Mouse (Mus musculus): ENCODE data around the gene Aif1.

Aif1 gene

DNA sequence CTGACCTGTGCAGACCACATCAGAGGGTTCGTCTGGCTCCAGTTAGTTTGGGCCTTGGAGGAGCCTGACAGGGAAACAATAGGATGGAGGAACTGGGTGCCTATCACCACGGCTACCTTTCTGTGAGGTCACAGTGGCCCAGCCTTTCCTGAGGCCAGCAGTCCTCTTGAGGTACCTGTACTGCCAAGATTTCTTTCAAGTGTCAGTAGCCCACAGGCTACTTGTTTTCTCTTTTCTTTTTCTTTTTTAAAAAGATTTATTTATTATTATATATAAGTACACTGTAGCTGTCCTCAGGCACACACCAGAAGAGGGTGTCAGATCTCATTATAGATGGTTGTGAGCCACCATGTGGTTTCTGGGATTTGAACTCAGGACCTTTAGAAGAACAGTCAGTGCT is at the start of gene Aif1:
Aif1 (minus strand) TSS at position 101 of the 400 bp plus-strand sequence.
- no peak for DNase-seq (ENCODE audit: low read depth)

DNA sequence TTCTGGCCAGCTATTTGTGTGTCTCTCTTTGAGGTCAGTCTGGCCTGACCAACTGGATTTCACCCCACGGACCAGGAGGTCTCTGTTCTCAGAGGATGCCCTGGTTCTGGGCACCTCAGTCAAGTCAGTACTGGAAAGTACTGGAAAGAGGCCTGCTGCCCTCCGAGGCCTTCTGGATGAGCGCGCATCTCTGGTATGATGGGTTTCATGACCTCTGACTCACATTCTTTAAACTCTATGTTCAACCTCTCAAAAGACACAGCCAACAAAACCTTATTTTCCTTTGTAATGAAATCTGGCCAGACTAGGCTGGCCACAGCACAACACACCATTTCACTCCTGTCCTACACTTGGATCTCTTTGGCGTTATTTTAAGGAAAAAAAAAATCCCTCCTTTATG is 49.6 kb upstream of the Aif1 start:
- DNase-seq (ENCODE audit: low read depth) = no peak

DNA sequence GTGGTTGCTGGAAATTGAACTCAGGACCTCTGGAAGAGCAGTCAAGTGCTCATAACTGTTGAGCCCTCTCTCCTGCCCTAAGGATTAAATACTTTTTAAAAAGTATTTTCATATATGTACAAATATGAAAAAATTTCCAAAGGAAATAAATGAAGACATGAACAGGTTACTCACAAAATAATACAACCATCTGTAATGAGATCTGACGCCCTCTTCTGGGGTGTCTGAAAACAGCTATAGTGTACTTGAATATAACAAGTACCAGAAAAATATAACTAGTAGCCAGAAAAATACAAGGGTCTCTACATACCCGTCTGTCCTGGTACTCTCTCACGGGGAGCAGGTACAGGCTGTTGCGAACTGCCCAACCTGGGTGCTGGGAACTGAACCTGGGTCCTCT is 48.8 kb upstream of the Aif1 start:
- no peak for DNase-seq (ENCODE audit: low read depth)

DNA sequence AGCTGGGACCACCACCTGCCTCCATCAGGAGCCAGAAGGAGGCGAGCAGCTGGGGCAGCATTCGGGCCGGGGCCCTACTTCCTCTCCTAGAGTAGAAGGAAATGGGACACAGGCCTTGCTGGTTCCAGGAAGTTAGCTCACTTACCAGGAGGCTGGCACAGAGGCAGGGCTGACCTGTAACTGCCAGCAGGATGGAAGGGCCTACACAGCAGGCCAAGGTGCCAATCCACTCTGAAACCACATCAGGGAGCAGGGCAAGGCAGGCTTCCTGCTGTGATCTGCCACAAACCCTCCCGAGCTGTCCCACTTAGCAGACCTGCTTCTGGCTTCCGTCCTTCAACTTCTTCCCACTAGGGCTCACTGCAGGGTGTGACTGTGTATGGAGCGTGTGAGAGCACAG is 46.4 kb upstream of the Aif1 start:
- DNase-seq (ENCODE audit: low read depth) = peak; percentile 54

DNA sequence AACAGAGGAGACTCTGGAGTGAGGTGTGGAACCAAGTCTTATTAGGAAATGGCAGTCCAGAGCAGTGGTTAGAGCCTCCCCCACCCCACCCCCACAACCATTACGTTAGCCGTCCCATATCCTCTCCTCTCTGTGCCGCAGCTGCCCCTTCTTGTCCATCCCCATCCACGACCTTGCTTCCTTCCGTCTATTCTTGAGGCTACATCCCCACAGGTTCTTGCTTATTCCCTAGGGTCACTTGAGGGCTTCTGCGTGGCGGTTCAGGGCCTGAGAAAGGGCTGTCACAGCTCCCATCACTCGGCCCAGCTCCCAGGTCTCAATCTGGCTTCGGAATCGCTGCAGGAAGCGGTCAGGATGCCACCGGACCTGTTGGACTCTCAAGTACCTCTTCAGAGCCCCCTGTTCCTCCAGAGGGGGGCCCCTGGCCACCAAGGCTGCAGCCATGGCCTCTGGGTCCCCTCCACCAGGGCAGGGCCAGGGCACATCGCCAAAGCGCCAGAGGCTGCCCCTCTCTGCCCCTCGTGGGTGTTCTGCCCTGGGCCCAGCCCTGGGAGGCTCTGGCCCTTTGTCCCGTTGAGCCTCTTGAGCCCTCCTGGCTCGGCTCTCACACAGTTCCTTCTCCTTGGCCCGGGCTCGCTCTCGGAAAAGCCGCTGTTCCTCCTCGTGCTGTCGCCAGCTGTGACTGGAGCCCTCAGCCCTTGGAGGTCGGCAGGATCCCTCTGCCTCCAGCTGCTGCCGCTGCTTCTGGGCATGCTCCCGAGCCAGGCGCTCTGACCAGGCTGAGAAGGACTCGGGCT is 44.5 kb upstream of the Aif1 start, which contains the start of gene Gm16181:
Gm16181 (plus strand) TSS at position 679 of the 797 bp plus-strand sequence.
- no peak for DNase-seq (ENCODE audit: low read depth)

DNA sequence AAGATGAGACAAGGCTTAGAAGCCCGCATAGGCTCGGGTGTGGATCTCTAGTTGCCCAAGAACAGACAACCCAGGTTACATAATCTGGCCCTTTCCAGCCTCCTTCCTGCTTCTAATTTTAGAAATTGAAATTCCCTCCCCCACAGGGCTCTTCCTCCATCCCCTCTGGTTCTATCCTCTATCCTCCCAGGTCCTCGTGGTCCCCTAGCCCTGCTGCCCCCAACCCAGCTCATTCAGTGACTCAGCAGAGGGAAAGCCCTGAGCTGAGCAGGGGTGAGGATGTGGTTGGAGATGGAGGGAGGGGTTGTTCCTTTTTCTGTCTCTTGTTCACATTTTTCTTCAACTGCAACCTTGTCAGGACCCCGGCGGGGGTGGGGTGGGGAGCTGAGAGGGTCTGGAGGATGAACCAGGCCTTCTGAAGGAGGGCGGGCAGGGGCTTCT is 43.8 kb upstream of the Aif1 start:
- DNase-seq (ENCODE audit: low read depth) = peak; percentile 69

DNA sequence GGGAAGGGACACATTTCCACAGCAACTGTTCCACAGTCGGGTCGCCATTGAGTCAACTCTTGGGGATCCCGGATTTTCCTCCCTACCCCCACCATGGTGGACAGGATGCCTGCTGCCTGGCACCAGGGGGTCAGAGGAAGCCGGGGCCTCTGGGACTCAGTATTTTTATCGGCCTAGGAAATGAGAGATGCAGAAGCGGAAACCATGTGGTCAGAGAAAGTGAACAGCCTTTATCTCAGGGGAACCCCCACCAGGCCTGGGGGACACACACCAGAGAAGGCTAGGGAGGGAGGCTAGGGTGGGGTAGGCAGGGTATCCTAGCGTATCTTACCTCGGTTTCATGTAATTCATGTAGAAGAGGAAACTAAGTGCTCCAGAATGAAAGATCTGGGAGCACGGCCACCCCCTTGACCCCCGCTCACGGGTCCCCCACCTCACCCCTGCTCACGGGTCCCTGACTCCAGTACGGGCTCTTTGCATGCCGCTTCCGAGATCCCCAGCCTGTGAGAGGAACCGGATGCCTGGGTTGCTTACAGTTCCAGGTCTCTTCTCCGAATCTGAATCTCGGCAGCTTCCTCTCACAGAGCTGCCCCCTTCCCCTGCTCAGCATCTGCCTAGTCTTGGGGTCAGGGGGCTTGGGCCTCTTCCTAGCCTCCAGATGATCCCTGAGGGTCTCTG is 42.8 kb upstream of the Aif1 start:
- peak; percentile 64 for DNase-seq (ENCODE audit: low read depth)

DNA sequence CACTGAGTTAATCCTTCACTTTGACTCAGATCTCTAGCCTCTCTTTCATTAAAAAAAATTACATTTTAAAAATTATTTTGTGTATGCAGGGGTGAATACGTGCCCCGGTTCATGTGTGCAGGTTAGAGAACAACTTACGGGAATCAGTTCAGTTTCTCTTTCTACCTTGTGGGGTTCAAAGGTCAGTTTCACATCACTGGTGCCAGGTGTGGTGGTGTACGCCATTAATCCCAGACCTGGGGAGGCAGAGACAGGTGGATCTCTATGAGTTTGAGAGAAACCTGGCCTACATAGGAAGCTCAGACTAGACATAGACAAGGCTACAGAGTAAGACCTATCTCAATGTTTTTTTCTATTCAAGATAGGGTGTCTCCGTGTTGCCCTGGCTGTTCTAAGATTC is 37.2 kb upstream of the Aif1 start:
- no peak for DNase-seq (ENCODE audit: low read depth)

DNA sequence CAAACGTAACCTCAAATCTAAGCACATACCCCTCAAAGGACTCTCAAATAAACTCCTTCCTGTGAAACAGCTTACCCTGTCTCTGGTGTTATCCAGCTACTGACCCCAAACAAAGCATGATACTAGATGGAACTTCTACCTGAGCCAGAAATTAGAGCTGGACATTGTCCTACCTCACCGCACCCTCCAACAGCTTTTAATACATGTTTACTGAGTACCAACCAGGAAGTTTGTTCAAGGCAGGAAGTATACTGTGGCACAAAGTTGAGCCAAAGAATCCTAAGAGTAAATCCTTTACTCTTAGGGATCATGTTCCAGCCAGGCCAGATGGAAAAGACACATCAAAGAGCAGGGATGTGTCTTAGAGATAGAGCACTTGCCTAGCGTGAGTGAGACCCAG is 34.7 kb upstream of the Aif1 start:
- peak; percentile 44 for DNase-seq (ENCODE audit: low read depth)

DNA sequence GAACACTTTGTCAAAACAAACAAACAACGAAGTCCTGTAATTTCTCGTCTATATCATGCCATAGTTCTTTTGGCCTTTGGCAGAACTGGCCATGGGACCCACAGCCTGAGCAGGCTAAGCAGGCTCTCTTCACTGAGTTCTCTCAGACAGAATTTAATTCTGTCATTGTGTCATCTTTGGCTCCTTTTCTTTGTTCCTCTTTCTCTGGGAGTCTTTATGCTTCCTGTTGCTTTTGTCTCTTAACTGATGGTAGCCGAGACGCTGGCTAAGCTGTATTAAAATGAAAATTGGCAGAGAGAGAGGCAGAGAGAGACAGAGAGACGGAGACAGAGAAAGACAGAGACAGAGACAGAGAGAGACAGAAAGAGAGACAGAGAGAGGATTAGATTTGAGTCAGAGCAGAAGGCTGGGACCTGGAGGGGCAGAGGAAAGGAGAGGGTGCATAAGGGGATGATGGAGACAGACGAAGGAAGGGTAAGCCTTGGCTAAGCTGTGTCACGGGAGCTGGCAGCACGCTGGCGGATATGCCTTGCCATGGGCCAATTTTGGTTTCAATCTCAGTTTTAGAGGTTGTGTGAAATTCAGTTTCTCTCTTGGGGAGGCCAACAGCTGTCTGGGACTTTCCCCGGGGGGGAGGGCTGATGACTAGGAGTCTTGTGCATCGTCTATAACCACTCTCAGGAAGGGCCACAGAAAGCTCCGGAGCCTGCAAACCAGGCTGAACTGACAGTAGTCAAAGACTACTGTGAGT is 34.1 kb upstream of the Aif1 start:
- DNase-seq (ENCODE audit: low read depth) = peak; percentile 90

DNA sequence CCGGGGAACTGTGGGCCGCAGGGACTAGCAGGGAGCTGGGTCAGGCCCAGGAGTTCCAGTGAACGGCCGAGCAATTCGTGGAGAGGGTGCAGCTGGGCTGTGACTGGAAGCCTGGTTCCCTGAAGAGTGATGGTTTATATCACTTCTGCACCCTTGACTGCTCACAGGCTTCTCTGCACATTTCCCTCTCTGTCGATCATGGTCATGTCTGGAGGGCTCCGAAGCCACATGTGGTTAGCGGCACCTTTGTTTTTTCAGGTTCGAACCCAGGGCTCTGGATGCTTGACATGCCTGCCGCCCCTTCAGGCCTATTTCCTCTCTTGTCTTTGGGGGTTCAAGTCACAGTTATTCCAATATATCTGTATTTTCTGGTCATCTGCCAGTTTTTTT is 29.5 kb upstream of the Aif1 start:
- no peak for DNase-seq (ENCODE audit: low read depth)

DNA sequence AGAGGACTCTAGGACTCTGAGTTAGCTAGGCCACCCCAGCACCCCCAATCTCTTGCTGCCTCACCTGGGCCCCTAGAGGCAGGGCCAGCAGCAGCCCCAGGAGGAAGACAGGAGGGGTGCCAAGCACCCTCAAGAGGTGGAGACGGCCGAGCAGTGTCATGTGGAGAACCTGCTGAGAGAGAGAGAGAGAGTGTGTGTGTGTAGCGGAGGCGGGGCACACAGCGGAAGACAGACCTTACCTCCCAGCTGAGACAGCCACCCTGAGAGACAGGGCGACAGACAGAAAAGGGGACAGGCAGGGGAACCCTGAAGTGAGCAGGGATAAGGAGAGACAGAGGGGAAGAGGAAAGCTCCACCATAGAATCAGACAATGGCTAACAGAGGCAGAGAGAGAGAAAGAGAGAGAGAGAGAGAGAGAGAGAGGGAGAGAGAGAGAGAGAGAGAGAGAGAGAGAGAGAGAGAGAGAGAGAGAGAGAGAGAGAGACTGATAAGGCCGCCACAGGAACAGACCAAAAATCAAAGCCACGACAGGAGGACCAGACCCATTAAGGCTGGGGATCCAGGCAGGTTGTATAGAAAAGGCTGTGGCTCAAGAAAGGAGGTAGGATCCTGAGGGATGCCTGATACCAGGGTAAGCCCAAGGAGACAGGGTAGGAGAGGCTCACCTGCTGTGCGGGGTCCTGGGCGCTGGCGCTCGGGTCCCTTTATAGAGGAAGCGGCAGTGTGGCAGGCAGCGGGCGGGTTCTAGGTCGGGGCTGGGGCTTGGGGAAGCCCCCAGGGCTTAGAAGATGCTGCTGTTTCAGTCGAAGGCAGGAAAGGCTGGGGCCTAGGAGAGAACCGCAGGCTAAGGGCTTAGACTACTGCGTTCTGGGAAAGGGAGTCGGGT is 28.9 kb upstream of the Aif1 start, which contains the start of gene Lta:
Lta (minus strand) TSS at position 858 of the 886 bp plus-strand sequence.
- peak; percentile 89 for DNase-seq (ENCODE audit: low read depth)

DNA sequence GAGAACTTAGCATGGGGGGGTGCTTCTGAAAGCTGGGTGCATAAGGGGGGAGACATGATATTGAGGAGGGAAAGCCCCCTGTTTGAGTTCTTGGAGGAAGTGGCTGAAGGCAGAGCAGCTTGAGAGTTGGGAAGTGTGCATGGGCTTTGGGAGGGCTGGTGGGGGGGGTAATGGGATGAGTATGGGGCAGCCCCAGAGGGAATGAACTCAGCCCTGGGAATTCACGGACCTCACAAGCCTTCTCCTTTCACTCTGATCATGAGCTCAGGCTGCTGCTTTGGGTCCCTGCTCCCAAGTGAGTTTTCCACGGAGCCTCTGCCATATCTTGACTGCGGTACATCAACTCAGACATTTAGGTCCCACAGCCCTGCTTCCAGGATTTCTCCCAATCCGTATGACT is 26.6 kb upstream of the Aif1 start:
- DNase-seq (ENCODE audit: low read depth) = no peak

DNA sequence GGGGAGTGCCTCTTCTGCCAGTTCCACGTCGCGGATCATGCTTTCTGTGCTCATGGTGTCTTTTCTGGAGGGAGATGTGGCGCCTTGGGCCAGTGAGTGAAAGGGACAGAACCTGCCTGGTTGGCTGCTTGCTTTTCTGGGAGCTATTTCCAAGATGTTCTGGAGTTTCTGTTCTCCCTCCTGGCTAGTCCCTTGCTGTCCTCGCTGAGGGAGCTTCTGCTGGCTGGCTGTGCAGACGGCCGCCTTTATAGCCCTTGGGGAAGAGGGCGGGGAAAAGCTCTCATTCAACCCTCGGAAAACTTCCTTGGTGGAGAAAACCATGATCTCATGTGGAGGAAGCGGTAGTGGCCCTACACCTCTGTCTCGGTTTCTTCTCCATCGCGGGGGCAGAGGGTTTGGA is 25.9 kb upstream of the Aif1 start, which contains the start of gene Tnf:
Tnf (minus strand) TSS at position 221 of the 400 bp plus-strand sequence.
- peak; percentile 88 for DNase-seq (ENCODE audit: low read depth)

DNA sequence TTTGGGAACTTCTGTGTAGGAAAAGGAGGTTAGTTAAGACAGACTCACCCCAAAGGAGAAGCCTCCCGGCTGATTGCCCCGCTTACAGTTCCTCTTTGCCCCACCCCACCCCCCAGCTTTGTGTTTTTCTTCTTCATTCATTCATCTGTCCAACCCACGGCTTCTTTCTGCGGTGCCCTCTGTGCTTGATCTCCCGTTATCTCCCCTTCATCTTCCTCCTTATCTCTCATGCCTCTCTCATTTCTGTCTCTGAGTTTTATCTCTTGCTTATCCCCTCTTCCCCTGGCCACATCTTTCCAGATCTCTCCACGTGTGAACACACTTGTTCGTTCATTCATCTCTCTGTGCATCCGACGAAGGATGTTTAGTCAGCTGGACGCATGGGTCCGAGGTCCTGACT is 25.3 kb upstream of the Aif1 start:
- DNase-seq (ENCODE audit: low read depth) = peak; percentile 60

DNA sequence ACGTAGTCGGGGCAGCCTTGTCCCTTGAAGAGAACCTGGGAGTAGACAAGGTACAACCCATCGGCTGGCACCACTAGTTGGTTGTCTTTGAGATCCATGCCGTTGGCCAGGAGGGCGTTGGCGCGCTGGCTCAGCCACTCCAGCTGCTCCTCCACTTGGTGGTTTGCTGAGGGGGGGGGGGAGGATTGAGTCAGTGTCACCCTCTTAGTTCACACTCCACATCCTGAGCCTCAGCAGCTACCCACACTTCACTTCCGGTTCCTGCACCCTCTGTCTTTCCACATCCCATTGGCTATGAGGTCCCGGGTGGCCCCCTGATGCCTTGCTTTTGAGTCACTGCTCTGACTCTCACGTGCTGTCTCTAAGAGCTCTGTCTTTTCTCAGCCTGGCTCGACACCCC is 24.5 kb upstream of the Aif1 start:
- DNase-seq (ENCODE audit: low read depth) = peak; percentile 92

DNA sequence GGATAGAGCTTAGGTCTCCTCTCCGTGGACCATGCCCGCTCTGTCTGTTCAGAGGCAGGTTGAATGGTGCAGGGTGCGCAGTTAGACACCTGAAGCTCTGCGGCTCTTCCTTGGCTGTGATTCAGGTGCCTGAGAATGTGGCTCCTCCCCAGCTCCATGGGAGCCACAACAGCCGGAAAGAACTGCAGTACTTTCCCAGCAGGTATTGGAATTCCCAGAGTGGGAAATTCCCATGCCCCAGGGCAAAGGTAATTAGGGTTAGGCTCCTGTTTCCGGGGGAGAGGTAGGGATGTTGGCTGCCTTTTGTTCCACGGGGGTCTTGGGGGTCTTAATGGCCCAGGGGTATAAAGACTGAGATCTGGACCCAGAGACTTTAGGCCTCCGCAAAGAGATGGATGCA is 23.1 kb upstream of the Aif1 start:
- DNase-seq (ENCODE audit: low read depth) = no peak

DNA sequence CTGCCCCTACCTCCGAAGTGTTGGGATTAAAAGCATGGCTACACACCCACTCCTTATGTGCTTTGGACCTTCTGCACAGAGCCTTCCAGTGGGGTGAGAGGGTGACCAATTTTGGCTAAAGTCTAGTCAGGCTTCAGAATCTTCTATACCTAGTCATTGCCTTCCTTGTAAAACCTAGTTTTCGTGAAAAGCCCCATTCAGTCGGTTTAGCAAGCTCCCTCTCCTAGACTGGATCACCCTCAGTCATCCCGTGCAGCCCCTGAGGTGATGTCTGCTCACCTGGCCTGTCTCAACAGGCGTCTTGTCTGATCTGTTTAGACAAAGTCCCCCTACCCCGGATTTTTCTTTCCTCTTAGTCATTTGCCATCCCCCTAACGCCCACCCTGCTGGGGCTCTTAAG is 22.2 kb upstream of the Aif1 start:
- no peak for DNase-seq (ENCODE audit: low read depth)

DNA sequence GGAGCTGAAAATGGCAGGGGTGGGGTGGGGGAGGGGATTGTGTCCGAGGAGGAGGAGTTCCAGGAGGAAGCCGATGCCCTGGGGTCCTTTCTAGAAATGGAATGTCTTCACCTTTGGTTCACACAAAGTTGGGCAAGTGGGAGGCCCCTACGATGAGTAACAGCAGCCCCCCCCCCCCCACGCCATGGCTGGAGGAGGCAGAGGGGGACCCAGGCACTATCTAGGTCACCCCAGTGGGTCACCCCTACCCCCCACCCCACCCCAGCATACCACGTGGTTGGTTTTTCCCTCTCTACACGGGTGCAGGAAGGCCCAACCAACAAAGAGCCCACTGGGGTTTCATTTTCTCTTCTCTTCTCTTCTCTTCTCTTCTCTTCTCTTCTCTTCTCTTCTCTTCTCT is 21.3 kb upstream of the Aif1 start:
- DNase-seq (ENCODE audit: low read depth) = peak; percentile 63

DNA sequence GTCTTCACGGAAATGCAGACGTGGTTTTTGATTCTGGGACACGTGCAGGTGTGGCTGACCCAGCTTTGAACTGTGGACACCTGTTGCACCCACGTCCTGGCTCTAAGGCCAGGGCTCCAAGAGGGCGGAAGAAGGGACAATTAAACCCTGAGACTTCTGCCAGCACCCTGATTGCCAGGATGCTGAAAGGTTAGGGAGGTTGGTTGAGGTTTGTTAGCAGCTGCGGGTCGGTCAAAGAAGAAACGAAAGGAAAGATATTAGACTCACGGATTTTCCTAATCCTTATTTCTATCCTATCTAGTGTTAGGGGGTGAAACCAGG is 20.4 kb upstream of the Aif1 start:
- DNase-seq (ENCODE audit: low read depth) = peak; percentile 58

DNA sequence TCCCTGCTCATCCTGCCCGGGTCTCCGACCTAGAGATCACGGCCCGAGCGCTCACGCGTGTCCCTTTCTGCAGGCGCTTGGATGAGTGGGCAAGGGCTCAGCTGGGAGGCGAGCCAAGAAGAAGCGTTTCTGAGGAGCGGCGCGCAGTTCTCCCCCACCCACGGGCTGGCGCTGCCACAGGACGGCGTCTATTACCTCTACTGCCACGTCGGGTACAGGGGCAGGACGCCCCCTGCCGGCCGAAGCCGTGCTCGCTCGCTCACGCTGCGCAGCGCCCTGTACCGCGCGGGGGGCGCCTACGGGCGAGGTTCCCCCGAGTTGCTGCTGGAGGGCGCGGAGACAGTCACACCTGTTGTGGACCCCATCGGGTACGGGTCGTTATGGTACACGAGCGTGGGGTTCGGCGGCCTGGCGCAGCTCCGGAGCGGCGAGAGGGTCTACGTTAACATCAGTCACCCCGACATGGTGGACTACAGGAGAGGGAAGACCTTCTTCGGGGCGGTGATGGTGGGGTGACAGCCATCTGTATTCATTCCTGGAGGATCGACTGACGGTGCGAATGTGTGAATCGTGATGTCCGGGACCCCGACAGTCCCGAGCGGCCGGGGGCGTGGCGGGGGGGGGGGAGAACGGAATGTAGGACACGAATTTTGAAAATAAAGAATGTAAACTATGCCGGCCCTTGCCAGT is 19.9 kb upstream of the Aif1 start:
- DNase-seq (ENCODE audit: low read depth) = peak; percentile 95
